In genomic region chr7:125420190-125420589, GRCm38 (mm10) we compare ENCODE assay signal across 8 mouse cellular contexts. TPM values are rescaled to one million over a fixed set of nuclear protein-coding genes. Genes with fewer than 3 reads are reported as not detected.
DNase-seq lines count a peak whose midpoint lies in the region; ATAC-seq and TF ChIP-seq lines count a peak whose summit lies in the region.

No protein-coding gene starts in this region.

- H3K27ac ChIP-seq in forebrain, embryonic 16.5 days (ENCODE audit: low read length) = no peak overlapping the region

- H3K4me3 ChIP-seq in lung, adult 2 months (replicated peaks; ENCODE audit: extremely low read depth, low read depth, low read length) = no peak overlapping the region
- H3K4me3 ChIP-seq in forebrain, embryonic 16.5 days (replicated peaks; ENCODE audit: low read length) = no peak overlapping the region

- CTCF ChIA-PET in Patski (lab: Charles Lee) = interaction anchor here (0.8 to 1.5 kb wide), 5 partner anchors 11 to 190 kb away, joined by 3 to 5 read pairs (median 3); no protein-coding TSS in a partner anchor

- TF ChIP-seq CTCF in Patski (IDR thresholded peaks at IDR 0.05) = peak; percentile 73
- peak; percentile 77 for TF ChIP-seq CTCF in lung, adult 2 months (IDR thresholded peaks at IDR 0.05; ENCODE audit: insufficient read depth, low read length)

- no peak overlapping the region for H3K9ac ChIP-seq in forebrain, embryonic 16.5 days (replicated peaks; ENCODE audit: low read depth, low read length)

- in situ Hi-C loops in Patski (cut with MboI; ENCODE audit: low pct_unique_long_range_greater_than_20kb) = no loop called here

- H3K36me3 ChIP-seq in forebrain, embryonic 16.5 days (ENCODE audit: control insufficient read depth, insufficient read depth) = no peaks in the 10 kb centered on the region

- no peak for ATAC-seq in Patski
- no peak for ATAC-seq in forebrain, embryonic 16.5 days

- no peak overlapping the region for H3K4me2 ChIP-seq in forebrain, embryonic 16.5 days (ENCODE audit: low read length)

- no peak for TF ChIP-seq POLR2A in lung, adult 2 months (IDR thresholded peaks at IDR 0.05; ENCODE audit: borderline replicate concordance, extremely low read depth, low read depth, low read length)

- H3K27me3 ChIP-seq in Patski = no peaks in the 10 kb centered on the region
- no peaks in the 10 kb centered on the region for H3K27me3 ChIP-seq in forebrain, embryonic 16.5 days (replicated peaks; ENCODE audit: control insufficient read depth, insufficient read depth, low read length)

- no peaks in the 10 kb centered on the region for H3K4me1 ChIP-seq in lung, adult 2 months (ENCODE audit: control insufficient read depth, insufficient read depth, low read length)
- no peaks in the 10 kb centered on the region for H3K4me1 ChIP-seq in forebrain, embryonic 16.5 days (replicated peaks; ENCODE audit: control insufficient read depth, insufficient read depth, low read length)

- 58% methylated on average over 2 of the region's 2 CpGs for WGBS in lung, adult 2 months
- 74% methylated on average over 2 of the region's 2 CpGs for WGBS in forebrain, embryonic 16.5 days

- POLR2A ChIA-PET in Patski (lab: Charles Lee) = interaction anchor here (1.3 kb wide), 1 partner anchor 161 kb away, joined by 4 read pairs; no protein-coding TSS in a partner anchor

- peak; percentile 35 for DNase-seq in kidney, adult 18-20 months
- DNase-seq in kidney, adult 11 months = no peak
- DNase-seq in CD4-positive, CD25-positive, alpha-beta regulatory T cell, adult 2 months (ENCODE audit: low read depth, low spot score) = peak; percentile 83
- no peak for DNase-seq in Patski (ENCODE audit: low read depth, low spot score)
- DNase-seq in embryo, embryonic 9.5 days (ENCODE audit: extremely low spot score) = peak; percentile 35
- DNase-seq in lung, adult 2 months = peak; percentile 54
- peak; percentile 51 to 65 for DNase-seq in spleen, postnatal 36 days (ENCODE audit: low spot score in 2 of 2)

- H3K9me3 ChIP-seq in forebrain, embryonic 16.5 days (ENCODE audit: control insufficient read depth, low read length) = no peaks in the 10 kb centered on the region

RNA-seq across cellular contexts. Expression of gene Kdm8, which starts 24.3 kb away (rescaled TPM):
- 1.0 TPM for polyA plus RNA-seq in Patski (2021)
- polyA plus RNA-seq in lung, adult 2 months (2012; rRNA removed) = 4.6 and 6.0 TPM in 2 replicates
- polyA plus RNA-seq in forebrain, embryonic 16.5 days (2015; fragmentation: Nextera tagmentation; extraction: Ambion mirVana) = 4.5 and 4.8 TPM in 2 replicates

Comparison
In these comparisons a context has a peak if more than half of its experiments do, and no peak if none do; other contexts are left out.
1. DNase-seq: peak in kidney, adult 18-20 months (single experiment), CD4-positive, CD25-positive, alpha-beta regulatory T cell, adult 2 months (single experiment), embryo, embryonic 9.5 days (single experiment), lung, adult 2 months (single experiment) and spleen, postnatal 36 days (2 of 2); none in kidney, adult 11 months (single experiment) and Patski (single experiment).